Mouse (Mus musculus) heart, postnatal 4 days (tissue): Measurements from ENCODE around the gene Dyrk3. TPM values are rescaled to one million over a fixed set of nuclear protein-coding genes. Genes with fewer than 3 reads are reported as not detected.
A peak's percentile ranks its signal among the peaks of the same experiment; 100 is the strongest.

Experiments
- DNase-seq: peaks from one replicate; pipeline ENCODE4 v3.0.0; 2021
- total RNA-seq, 2 experiments: library from RNA; stranded (reverse); gene quantifications; 2 replicates each; pipeline ENCODE4 v1.2.3; 2021

The Dyrk3 gene
- total RNA-seq, 2 experiments from 2014 or later, result 1.2 to 1.7 TPM

DNA sequence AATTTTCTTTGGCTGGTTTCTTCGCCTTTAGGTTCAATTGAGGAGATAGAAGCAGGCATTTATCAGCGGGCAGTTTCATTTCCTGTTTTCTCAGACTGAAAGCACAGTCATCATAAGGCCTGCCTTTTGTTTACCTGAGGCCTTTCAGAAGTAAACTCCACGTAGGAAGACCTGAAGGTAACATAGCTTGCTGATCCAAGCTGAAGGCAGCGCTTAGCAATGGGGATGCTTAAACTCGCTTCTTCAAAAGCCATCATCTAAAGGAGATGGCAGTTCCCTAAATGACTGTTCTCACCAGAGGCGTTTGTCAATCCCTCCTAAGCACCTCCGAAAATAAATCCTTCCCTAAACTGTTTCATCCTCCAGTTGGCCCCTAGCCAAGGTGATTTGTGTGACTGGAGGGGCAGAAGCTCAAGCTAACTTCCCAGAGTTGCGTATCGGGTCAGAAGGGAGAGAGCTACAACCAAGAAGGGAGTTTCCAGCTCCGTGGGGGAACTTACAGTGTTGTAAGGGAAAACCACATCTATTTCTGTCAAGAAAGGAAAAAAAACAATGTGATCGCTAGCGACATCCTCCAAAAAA lies 27.5 kb downstream of the Dyrk3 start:
- DNase-seq, result peak; percentile 66

DNA sequence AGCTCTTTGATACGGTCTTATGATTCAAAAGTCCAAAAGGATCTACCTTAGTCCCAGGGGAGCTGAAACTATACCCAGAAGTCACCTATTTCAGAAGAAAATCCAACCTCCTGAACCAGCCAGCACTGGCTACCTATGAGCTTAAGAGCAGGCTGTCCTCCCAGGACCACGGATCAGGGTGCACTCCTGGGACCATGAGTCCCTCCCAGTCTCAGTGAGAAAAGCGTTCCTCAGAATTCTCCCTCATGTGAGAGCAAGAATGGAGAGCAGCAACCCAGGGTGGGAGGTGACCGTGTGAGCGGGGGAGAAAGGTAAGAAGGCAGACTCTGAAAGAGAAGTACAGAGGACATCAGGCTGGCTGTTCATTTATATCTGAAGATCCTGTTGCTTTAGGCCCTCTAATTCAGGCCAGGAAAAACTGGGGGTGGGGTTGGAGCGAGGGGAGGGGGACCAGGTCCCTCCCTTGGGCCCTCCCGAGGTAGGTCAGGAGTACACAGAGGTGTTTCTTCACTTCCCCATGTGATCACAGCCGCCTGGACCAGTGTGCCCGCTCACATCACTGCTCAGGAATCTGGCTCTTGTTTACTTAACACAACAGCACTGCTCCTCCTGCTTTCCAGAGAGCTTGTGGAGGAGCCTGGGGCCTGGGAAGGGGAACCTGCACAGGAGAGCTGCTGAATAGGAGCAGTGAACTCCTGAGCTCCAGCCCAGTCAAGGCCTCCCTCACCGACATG lies 30.4 kb downstream of the Dyrk3 start:
- DNase-seq, result peak; percentile 47

DNA sequence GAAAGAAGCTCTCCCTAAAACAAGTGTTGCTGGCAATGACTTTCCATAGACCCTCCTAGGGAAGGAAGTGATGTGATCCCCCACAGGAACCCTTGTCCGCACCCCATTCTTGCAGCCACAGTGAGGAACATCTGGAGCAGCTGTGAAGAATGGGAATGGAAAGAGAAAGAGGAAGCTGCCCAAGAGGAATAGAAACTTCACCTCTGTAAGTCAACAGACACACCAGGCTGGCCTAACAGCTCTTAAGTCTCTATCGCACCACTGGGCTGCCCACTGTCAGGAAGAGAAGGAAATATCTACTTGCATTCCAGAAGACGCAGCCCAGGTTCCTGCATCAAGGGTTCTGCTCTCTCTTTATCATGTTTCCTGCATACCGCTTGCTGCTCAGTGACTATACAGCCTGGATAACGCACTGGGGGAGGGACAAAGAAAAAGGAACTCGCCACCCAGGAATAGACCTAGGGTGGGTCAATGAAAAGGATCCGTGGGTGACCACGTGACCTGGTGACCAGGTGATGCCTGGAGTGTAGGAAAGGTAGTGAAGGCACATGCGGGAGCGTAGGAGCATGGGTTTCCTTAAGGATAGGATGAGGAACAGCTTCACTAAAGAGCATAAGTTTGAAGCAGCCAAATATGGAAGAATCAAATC lies 34.2 kb downstream of the Dyrk3 start:
- no peak for DNase-seq

DNA sequence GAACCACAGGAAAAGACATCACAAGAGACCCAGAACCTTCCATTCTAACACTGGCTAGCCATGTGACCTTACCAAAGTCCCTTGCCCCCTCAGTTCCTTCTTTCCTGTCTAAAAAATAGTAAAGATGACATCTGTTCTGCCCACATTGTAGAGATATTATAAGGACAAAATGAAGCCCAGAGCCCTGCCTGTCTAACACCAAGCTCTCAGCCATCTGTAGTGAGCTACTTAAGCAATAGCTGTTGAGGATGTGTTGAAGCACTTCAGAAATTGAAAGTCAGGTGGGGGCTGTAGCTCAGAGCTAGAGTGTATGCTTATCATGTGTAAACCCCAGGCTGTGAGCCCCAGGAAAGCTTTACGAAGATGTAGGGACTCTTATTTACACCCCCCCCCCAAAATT lies 37.3 kb downstream of the Dyrk3 start:
- DNase-seq, result no peak

DNA sequence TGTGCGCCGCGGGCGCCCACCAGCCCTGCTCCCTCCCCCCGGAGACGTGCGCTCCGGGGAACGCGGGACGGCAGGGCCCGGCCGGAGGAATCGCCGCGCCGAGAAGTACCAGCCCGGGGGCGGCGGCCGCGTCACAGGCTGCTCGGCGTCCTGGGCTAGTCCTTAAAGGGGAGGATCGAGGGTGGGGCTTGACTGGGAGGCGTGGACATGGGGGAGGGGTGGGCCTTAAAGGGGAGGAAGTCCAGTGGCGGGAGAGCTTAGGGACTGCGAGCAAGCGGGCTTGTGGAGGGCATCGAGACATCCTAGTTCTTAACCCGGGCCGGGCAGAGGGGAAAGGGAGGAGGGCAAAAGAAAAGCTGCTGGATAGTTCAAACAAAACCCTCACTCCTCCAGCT lies 40.4 kb downstream of the Dyrk3 start, which contains the start of gene Mapkapk2:
Gene Mapkapk2, minus strand, starts transcription at position 127 of the 395 bp plus-strand sequence.
- DNase-seq, result peak; percentile 96

DNA sequence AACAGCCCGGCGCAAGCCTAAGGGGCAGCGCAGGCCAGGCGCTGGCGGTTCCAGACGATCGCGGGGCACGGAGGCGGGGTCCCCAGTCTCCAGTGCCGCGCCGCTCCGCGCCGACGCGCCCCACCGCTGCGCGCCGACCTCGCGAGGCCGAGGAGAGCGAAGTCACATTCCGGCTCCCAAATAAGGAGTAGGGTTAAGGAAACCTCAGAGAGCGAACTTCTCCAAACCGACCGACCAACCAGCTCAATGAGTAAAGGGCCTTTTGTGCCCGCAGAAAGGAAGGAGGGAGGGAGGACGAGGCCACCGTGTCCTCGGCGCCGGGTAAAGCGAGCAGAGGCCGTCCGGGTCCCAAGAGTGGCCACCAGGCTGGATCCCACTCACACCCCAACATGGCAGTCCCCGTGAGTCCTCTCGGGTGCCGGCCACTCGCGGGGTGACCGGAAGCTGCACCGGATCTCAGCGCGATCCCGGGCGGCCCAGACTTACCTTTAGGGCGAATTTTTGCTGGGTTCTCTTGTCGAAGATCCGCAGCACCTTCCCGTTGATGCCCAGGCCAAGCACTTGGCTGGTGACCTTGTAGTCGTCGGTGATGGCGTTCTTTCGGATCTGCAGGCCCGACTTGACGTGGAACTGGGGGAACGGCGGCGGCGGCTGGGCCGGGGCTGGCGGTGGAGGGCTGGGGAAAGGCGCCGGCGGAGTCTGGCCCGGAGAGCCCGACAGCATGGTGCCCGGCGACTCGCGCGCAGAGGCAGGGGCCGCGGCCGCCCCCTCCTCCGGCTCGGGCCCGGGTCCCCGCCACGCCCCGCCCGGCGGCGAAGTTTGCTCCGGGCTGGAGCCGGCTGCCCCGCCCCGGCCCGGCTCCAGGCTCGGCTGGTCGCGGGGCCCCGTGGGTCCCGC lies 41.1 kb downstream of the Dyrk3 start:
- peak; percentile 81 for DNase-seq

DNA sequence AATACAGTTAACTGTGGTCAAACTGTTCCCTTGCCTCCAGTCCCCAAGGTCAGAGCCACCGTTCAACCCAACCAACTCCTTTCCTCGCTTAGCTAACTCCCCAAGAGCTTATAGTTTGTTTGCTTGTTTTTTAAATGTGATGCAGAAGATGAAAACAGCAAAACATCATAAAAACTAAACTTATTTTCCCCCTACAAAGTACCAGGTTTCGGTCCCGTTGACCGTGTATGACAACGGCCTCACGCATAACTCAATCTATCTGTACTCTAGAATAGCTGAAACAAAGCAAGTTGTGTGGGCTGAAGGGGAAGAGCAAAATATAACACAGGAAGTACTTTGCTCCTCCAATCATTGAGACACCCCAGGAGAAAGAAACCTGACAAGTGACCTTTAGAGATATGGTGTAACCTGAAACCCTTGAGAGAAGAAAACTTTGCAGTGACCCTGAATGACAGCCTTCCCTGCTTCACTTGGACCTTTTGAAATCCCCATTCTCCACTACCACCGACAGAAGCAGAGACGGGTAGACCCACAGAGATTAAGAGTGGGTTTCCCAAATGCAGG lies 41.9 kb downstream of the Dyrk3 start:
- DNase-seq, result no peak

DNA sequence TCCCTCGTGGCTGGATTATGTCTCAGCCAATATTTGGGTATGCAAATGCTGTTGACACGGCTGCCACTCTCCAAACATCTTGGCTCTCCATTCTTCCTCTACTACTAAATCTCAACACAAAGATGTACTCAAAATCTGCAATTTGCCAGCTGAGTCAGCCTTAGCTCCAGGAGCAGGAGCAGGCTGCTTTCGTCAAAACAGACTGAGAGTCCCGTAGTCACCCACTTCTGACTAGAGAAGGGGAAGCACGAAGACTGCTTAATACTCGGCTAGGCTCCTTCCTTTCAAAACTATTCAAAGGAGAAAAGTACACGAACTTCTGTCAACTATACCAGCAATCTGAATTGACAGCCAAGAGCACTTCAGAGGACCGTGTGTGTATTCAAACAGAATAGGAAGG lies 42.6 kb downstream of the Dyrk3 start:
- no peak for DNase-seq

DNA sequence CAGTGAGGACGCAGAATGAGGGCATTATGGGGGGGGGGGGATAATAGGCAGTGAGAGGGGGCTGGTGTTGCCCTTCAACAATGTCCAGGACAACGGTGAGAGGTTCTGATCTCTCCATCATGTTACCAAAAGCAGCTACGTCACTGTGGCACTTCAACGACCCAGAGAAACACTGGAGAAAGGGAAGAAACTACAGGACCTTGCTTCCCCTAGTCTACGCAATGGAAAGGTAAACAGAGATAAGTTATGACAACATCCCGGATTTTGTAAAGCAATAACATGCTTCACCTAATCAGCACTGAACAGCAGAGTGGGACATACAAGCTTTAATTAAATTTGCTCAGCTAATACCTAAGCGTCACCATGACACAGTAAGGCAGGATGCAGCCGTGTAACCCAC lies 44.3 kb downstream of the Dyrk3 start:
- DNase-seq, result no peak

DNA sequence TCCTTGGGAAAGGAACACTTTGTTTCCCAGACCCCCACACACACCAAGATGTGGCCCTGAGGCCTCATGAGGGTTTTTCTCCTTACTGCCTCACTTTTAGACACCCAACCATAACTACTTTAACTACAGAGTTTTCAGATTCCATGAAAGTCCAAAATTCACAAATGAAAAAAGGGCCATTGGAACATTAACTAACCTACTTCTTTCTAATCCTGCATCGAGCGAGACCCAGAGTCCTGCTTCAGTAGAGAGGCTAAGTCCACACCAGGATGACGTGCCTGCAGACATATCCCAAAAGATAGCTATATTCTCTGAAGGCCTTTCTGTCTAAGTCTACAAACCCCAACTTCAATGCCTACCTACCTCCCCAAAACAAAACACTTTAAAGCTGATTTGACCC lies 45.3 kb downstream of the Dyrk3 start:
- no peak for DNase-seq

DNA sequence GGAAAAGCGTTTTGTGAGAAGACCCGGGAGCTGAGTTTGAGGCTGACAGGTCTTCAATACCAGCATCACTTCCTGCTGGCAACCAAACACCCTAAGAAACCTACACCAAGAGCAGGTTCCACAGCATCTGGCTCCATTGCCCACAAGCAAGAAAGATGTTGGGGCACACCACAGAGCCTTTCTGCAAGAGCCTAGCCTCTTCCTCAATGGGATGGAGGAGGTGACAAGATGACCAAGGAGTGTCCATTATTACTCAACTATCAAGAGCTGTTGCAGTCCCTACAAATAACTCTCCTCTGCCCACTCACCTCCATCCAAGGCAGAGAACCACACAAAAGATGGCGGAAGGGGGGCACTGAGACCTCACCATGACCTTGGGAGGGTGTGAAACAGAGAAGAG lies 46.0 kb downstream of the Dyrk3 start:
- no peak for DNase-seq

DNA sequence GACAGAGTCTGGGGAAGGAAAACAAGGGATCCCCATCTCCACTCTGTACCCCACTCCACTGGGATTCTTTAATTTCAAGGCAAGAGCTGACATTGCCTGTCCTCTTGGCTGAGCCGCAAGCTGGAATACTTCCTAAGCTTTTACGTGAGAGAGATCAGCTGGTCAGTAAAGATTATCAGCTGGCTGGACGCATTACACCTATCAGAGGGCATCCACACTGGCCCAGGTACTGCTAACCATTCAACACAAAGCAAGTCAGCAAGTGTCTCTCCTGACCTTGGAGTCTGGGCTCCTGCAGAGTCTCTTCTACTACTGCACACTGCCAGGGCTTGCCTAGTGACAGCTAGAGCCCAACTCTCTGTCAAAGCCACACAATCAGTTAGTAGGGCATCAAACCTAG lies 46.7 kb downstream of the Dyrk3 start:
- DNase-seq, result no peak

DNA sequence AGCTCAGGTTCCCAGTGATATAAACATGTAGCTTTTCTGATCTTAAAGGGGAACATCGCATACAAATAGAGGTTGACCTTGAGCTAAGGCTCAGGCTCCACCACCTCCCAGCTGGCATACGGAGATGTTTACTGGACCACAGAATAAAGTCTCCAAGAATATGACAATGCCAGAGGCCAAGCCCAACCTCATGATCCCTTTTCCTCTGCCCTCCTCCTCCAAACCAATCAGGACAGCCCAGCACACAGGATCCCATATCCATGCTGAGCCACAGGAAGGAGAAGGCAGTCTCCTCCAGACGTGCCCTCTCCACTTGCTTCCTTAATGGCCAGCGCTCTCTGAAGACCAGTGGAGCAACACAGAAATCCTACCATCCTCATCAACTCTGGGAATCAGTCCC lies 47.3 kb downstream of the Dyrk3 start:
- no peak for DNase-seq

DNA sequence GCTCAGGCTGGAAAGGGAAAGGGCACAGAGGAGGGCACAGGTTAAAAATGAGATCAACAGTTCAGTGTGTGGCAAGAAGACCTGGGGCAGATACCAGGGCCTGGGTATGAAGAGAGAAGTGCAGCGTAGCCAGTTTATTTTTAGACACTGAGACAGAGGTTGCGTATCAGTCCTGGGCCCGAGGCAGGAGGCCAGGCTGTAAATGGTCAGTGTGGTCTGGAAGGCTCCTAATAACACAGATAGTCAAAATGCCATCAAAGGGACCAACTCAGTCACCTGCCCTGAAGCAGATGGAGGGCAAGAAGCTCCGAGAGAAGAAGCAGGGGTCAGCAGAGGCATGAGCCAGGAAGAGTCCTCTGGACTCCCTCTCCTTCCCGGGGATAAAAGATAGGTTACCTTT lies 47.9 kb downstream of the Dyrk3 start:
- DNase-seq, result peak; percentile 56

DNA sequence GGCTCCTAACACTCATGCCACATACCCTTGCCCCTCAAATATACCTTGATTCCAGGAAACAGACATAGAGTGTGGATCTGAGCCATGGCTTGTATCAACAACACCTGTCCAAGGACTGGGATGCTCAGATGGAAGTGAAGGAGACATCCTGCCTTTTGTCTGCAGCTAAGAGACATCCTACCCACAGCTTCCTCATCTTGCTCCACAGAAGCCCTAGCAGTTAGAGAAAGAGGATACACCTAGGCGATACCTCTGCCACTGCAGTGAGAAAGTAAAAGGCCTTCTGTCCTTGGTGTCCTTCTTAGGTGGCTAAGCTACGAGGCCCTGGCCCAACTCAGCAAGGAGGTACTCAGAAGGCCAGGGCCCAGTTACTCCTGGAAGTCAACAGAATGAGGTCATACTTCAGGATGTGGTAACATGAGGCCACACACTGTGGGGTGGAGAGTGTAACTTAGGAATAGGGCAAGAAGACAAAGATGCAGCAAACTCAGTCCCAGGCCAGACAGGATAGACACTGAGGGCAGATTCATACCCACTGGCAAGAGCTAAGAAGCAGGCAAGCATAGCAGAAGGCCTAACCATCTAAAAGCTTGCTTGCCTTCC lies 48.5 kb downstream of the Dyrk3 start:
- no peak for DNase-seq

DNA sequence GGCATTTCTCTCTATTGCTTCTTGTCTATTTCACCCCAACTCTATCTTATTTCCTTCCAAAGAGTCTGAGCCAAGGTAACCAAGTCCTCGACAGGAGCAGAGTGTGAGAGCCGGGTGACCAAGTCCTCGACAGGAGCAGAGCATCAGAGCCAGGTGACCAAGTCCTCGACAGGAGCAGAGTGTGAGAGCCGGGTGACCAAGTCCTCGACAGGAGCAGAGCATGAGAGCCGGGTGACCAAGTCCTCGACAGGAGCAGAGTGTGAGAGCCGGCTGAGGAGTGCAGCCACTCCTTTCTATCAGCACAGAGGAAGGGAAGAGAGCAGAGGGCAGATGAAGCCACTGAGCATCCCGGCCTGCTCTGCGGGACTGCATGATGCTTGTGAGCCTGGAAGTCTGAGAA lies 49.6 kb downstream of the Dyrk3 start:
- DNase-seq, result no peak

DNA sequence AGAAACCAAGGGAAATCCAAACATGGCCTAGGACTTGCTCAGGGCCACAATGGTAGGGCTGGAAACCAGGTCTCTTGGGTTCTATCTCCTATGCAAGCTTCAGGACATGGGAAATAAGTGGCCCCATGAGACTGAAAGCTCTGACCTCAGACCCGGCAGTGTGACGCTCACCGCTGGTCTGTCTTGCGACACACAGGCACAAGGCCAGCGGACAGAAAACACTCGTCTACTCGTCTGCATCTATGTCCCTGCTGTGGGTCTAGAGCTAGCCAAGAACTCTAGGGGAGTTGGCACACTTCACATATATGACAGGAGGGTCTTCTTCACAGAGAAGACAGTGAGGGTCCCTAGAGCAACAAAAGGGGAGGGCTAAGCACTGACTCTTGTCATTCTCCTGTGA lies 51.2 kb downstream of the Dyrk3 start:
- peak; percentile 55 for DNase-seq

DNA sequence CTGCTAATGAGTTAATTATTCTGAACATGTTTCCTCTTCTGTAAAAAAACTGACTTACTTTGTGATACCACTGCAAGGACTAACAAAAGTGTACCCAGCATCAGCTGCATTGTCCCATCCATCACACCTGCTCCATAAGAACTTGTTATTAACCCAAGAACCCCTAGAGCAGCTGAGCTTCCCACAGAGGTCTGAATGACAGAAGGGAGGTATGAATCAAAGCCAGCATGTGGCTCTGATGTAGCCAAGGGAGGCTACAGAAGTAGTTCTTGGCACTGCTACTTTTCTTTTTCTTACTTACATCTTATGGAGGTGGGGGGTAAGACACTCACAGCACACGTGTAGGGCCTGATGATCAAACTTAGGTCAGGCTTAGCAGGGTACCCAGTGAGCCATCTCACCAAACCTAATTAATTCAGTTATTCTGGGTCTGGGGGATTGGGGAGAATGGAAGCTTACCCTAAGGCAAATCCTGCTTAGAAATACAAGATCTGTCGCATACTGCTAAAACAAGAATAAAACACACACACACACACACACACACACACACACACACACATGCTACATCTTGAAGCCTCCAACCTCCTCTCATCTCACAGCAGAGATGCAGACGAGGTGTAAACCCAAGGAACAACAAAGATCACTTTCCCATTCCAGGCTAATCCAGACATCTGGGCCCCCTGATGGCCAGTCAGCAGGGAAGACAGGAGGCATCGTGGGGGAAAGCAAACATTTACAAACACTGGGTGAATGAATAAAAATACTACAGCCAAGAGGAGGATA lies 52.0 kb downstream of the Dyrk3 start:
- no peak for DNase-seq

DNA sequence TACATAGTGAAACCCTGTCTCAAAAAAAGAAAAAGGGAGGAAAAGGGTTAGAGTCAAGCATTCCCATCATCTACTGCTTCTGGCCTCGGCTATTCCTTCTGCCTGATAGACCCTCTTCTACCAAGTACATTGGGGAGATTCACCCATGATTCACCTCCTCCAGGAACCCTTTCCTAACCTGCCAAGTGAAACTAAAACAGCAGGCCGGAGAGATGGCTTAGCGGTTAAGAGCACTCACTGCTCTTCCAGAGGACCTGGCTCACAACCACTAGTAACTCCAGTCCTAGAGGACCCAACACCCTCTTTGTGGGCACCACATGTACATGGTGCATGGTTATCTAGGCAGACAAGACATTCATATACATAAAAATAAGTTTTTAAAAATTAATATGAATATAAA lies 52.9 kb downstream of the Dyrk3 start:
- DNase-seq, result no peak

DNA sequence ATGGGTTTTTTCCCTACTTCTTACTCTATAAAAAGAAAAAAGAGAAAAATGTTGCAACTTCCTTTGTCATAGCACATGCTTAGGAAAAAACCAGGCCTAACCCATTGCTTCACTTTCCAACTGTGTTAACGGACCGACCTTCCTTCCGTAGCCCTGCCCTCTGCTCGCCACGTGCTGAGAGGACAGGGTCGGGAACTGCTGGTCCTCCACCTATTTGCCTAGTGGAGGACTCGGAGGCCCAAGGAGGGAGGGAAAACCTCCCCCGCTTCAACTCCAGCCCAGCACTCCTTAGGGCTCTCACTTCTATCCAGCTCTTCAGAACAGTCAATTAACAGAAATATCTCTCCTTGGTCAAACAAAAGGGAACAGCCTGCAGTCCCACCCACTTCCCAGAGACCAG lies 53.9 kb downstream of the Dyrk3 start:
- peak; percentile 50 for DNase-seq

DNA sequence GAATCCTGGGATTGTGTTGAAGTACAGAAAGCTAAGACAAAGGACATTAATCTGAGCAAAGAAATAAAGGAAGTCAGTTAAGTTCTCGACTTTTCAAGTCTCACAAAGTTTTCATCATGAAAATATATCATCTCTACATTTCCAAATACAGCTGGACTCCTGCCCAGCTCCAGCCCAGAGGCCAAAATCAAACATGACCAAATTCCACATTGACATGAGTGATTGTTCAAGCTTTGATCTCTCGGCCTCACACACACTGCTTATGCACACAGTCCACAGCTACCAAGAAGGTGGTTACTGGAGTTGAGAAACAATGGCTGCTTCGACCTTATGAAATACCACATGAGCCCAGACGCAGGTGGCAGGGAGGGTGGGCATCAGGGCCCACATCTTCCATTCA lies 54.5 kb downstream of the Dyrk3 start:
- no peak for DNase-seq
